Mouse (Mus musculus): Measurements from ENCODE around the gene Syt16.

DNA sequence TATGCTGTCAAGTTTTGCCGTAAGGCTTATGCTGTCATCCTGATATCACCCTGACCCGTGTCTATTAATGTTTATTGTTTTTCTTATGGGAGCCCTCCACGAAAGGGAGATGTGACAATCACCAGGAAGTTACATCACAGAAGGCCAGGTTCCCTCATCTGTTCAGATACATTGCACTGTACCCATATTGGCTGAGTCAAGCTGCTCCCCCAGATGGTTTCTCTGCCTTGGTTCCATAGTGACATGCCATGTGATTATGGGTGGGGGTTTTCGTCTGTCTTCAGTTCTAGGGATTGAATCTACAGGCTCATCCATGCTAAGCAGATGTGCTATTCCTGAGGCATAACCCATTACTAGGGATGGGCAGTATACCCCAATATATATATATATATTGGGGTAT, 283.9 kb downstream of the Syt16 start:
- no peak for TF ChIP-seq CTCF (IDR thresholded peaks at IDR 0.05; ENCODE audit: control insufficient read depth, insufficient read depth, insufficient read length)
- no peak for TF ChIP-seq USF1 (IDR thresholded peaks at IDR 0.05; ENCODE audit: low read depth)
- no peak for TF ChIP-seq MYOD1 (IDR thresholded peaks at IDR 0.05; ENCODE audit: control insufficient read depth, insufficient read length, low read depth)
- no peak for TF ChIP-seq MAX (IDR thresholded peaks at IDR 0.05)
- no peak for TF ChIP-seq MYOG (IDR thresholded peaks at IDR 0.05; ENCODE audit: control insufficient read depth, extremely low read depth, insufficient read length)
- no peak for TF ChIP-seq FOSL1 (IDR thresholded peaks at IDR 0.05; ENCODE audit: insufficient read depth, low read length, poor library complexity, severe bottlenecking)
